Mouse (Mus musculus) gastrocnemius, adult 2 months (tissue): ENCODE data around the gene Tmem120b. TPM values are rescaled to one million over a fixed set of nuclear protein-coding genes. Genes with fewer than 3 reads are reported as not detected.
A peak's percentile ranks its signal among the peaks of the same experiment; 100 is the strongest.

Experiments
- DNase-seq: peaks from one replicate; pipeline ENCODE4 v3.0.0; 2022
- H3K27ac ChIP-seq: fragments of 200-600 bp; 2 replicates; pipeline ENCODE4 v1.8.1; 2022; ENCODE audit warnings: mild to moderate bottlenecking
- H3K4me3 ChIP-seq: fragments of 200-600 bp; 2 replicates; pipeline ENCODE4 v1.8.1; 2022; ENCODE audit warnings: mild to moderate bottlenecking, moderate library complexity
- CTCF ChIP-seq: fragments of 200-600 bp; IDR thresholded peaks from 2 replicates; pipeline ENCODE4 v1.8.1; 2022; ENCODE audit warnings: antibody characterized with exemption, mild to moderate bottlenecking, moderate library complexity
- intact Hi-C: fragments of 180-260 bp; cut with DNase I; formaldehyde crosslinking; loops from one replicate; pipeline ENCODE4 v1.15.1; 2025
- total RNA-seq, 2 experiments: library from RNA; stranded (reverse); gene quantifications; 2 replicates each; pipeline ENCODE4 v1.2.3; 2021

Gene Tmem120b
- total RNA-seq, 2 experiments from 2014 or later = 19.2 to 23.2 TPM

GRCm38 (mm10) chr5:123141555-123142160 lies 73.4 kb downstream of the Tmem120b start:
- Histone ChIP-seq H3K4me3 (peak overlapping the region; percentile 88), H3K27ac (peak overlapping the region; percentile 98)
- DNase-seq = peak; percentile 70
- TF ChIP-seq CTCF = no peak
- intact Hi-C loops = no loop called here

- intact Hi-C loops = no loop called here
- DNase-seq = peak; percentile 80
- peak within 1 kb of the TSS; percentile 98 for H3K27ac ChIP-seq
- H3K4me3 ChIP-seq = peak within 1 kb of the TSS; percentile 88
- no peak for TF ChIP-seq CTCF
These were observed 74.2 kb downstream of the Tmem120b start, which contains the start of gene Setd1b for GRCm38 (mm10) chr5:123142161-123143157. Setd1b (plus strand) TSS chr5:123142193.

- peak; percentile 35 for DNase-seq
- peak overlapping the region; percentile 88 for H3K4me3 ChIP-seq
- intact Hi-C loops = no loop called here
- peak overlapping the region; percentile 98 for H3K27ac ChIP-seq
- no peak for TF ChIP-seq CTCF
These were observed 75.2 kb downstream of the Tmem120b start for GRCm38 (mm10) chr5:123143251-123143970.

- H3K4me3 ChIP-seq = peak overlapping the region; percentile 88
- peak overlapping the region; percentile 98 for H3K27ac ChIP-seq
- intact Hi-C loops = no loop called here
- no peak for TF ChIP-seq CTCF
- DNase-seq = peak; percentile 29
These were observed 75.9 kb downstream of the Tmem120b start for GRCm38 (mm10) chr5:123143971-123144745.

- TF ChIP-seq CTCF = no peak
- Histone ChIP-seq H3K27ac (peak overlapping the region; percentile 98), H3K4me3 (peak overlapping the region; percentile 88)
- intact Hi-C loops = no loop called here
- no peak for DNase-seq
These were observed 76.8 kb downstream of the Tmem120b start for GRCm38 (mm10) chr5:123144746-123145590.

- Histone ChIP-seq H3K4me3 (no peak overlapping the region), H3K27ac (no peak overlapping the region)
- no peak for DNase-seq
- no peak for TF ChIP-seq CTCF
- intact Hi-C loops = no loop called here
These were observed 78.1 kb downstream of the Tmem120b start for GRCm38 (mm10) chr5:123146357-123146756.

- intact Hi-C loops = no loop called here
- TF ChIP-seq CTCF = no peak
- H3K27ac ChIP-seq = no peak overlapping the region
- DNase-seq = no peak
- no peak overlapping the region for H3K4me3 ChIP-seq
These were observed 79.4 kb downstream of the Tmem120b start for GRCm38 (mm10) chr5:123147569-123147968.

- intact Hi-C loops = loop anchor here (2.0 kb wide), 1 partner anchor 31 kb away; no protein-coding TSS in a partner anchor
- no peak for TF ChIP-seq CTCF
- DNase-seq = peak; percentile 27
These were observed 80.0 kb downstream of the Tmem120b start for GRCm38 (mm10) chr5:123148073-123148722.

GRCm38 (mm10) chr5:123149451-123150400 lies 81.5 kb downstream of the Tmem120b start:
- intact Hi-C loops = loop anchor here (1.0 to 2.0 kb wide), 2 partner anchors 16 to 33 kb away; no protein-coding TSS in a partner anchor
- peak; percentile 95 for TF ChIP-seq CTCF
- DNase-seq = peak; percentile 94
- Histone ChIP-seq H3K27ac (peak overlapping the region; percentile 60), H3K4me3 (peak overlapping the region; percentile 67)

More at GRCm38 (mm10) chr5:123148073-123148722, 80.0 kb downstream of the Tmem120b start:
- Histone ChIP-seq H3K4me3 (no peak overlapping the region), H3K27ac (no peak overlapping the region)
